In genomic region chr9:58440614-58441013, GRCm38 (mm10) we compare ENCODE assay signal across 14 mouse cellular contexts. TPM values are rescaled to one million over a fixed set of nuclear protein-coding genes. Genes with fewer than 3 reads are reported as not detected.
DNase-seq lines count a peak whose midpoint lies in the region; ATAC-seq lines count a peak whose summit lies in the region.
"Had no signal": no experiment of that assay in that cellular context is flagged by ENCODE, and none has a peak within 500 bp of the region (broad histone marks: within the 10 kb centered on the region; RNA-seq: fewer than 3 reads in every experiment).

No protein-coding gene starts in this region.

- no peak overlapping the region for H3K4me3 ChIP-seq in hindbrain, embryonic 15.5 days
- H3K4me3 ChIP-seq in hindbrain, embryonic 11.5 days (ENCODE audit: low read depth, low read length): no peak overlapping the region
- no peak overlapping the region for H3K4me3 ChIP-seq in kidney, embryonic 16.5 days (ENCODE audit: low read length)
- H3K4me3 ChIP-seq: limb, embryonic 12.5 days; midbrain, embryonic 13.5 days had no signal

- H3K27ac ChIP-seq in hindbrain, embryonic 15.5 days (replicated peaks): peak overlapping the region; percentile 75; the same call in 1 of the 2 replicates
- no peak overlapping the region for H3K27ac ChIP-seq in hindbrain, embryonic 11.5 days (ENCODE audit: low read depth, low read length)
- H3K27ac ChIP-seq in kidney, embryonic 16.5 days (ENCODE audit: low read length): no peak overlapping the region
- H3K27ac ChIP-seq: limb, embryonic 12.5 days had no signal

- no peak overlapping the region for H3K9ac ChIP-seq in hindbrain, embryonic 15.5 days
- H3K9ac ChIP-seq in hindbrain, embryonic 11.5 days (ENCODE audit: low read depth, low read length): no peak overlapping the region
- H3K9ac ChIP-seq in kidney, embryonic 16.5 days (replicated peaks; ENCODE audit: low read length): no peak overlapping the region
- H3K9ac ChIP-seq: limb, embryonic 12.5 days; midbrain, embryonic 13.5 days had no signal

- H3K27me3 ChIP-seq in hindbrain, embryonic 15.5 days: no peaks in the 10 kb centered on the region
- H3K27me3 ChIP-seq in hindbrain, embryonic 11.5 days (ENCODE audit: control insufficient read depth, insufficient read depth, low read length): no peaks in the 10 kb centered on the region
- no peaks in the 10 kb centered on the region for H3K27me3 ChIP-seq in kidney, embryonic 16.5 days (ENCODE audit: insufficient read depth, low read length)
- H3K27me3 ChIP-seq: limb, embryonic 12.5 days; midbrain, embryonic 13.5 days had no signal

- DNase-seq in adrenal gland, adult 2 months: peak; percentile 33
- DNase-seq in adrenal gland, adult (ENCODE audit: inconsistent age in 2 of 2, low spot score in 1 of 2): no peak
- no peak for DNase-seq in hindbrain, embryonic 11.5 days (ENCODE audit: low spot score)
- peak; percentile 68 for DNase-seq in cerebellum, adult 9-11 months
- DNase-seq in heart, postnatal 4 days: peak; percentile 17
- no peak for DNase-seq in embryo, embryonic 11 days
- DNase-seq: right cerebral cortex, postnatal 4 days had no signal

- no peaks in the 10 kb centered on the region for H3K36me3 ChIP-seq in hindbrain, embryonic 15.5 days
- H3K36me3 ChIP-seq in hindbrain, embryonic 11.5 days (ENCODE audit: control insufficient read depth, insufficient read depth, low read length): no peaks in the 10 kb centered on the region
- no peaks in the 10 kb centered on the region for H3K36me3 ChIP-seq in kidney, embryonic 16.5 days (ENCODE audit: insufficient read depth, low read length)
- H3K36me3 ChIP-seq: limb, embryonic 12.5 days; midbrain, embryonic 13.5 days had no signal

- peaks cover 69% of the 10 kb centered on the region for H3K4me1 ChIP-seq in hindbrain, embryonic 15.5 days (replicated peaks)
- H3K4me1 ChIP-seq in hindbrain, embryonic 11.5 days (replicated peaks; ENCODE audit: control insufficient read depth, insufficient read depth, low read length): no peaks in the 10 kb centered on the region
- peaks cover 4% of the 10 kb centered on the region for H3K4me1 ChIP-seq in kidney, embryonic 16.5 days (ENCODE audit: insufficient read depth, low read length)

- no peak for ATAC-seq in hindbrain, embryonic 15.5 days (ENCODE audit: low FRiP score, low read depth)
- no peak for ATAC-seq in hindbrain, embryonic 11.5 days (ENCODE audit: low FRiP score)
- no peak for ATAC-seq in kidney, embryonic 16.5 days (ENCODE audit: low FRiP score, low TSS enrichment)
- ATAC-seq: intestine, postnatal 0 days; midbrain, embryonic 13.5 days had no signal

- no peak overlapping the region for H3K4me2 ChIP-seq in hindbrain, embryonic 15.5 days
- H3K4me2 ChIP-seq in hindbrain, embryonic 11.5 days (replicated peaks; ENCODE audit: low read depth, low read length): no peak overlapping the region
- H3K4me2 ChIP-seq in kidney, embryonic 16.5 days (replicated peaks; ENCODE audit: low read depth, low read length): no peak overlapping the region
- H3K4me2 ChIP-seq: limb, embryonic 12.5 days; midbrain, embryonic 13.5 days had no signal

- no peaks in the 10 kb centered on the region for H3K9me3 ChIP-seq in hindbrain, embryonic 15.5 days
- no peaks in the 10 kb centered on the region for H3K9me3 ChIP-seq in hindbrain, embryonic 11.5 days (ENCODE audit: control insufficient read depth, low read length)
- no peaks in the 10 kb centered on the region for H3K9me3 ChIP-seq in kidney, embryonic 16.5 days (ENCODE audit: low read length)
- H3K9me3 ChIP-seq: limb, embryonic 12.5 days; midbrain, embryonic 13.5 days had no signal

RNA-seq across cellular contexts. Expression of gene Insyn1, which starts 47.8 kb away (rescaled TPM):
- total RNA-seq in adrenal gland, adult 2 months (2021): 10 to 100 TPM in 1 of 2 experiments, 1 to 10 TPM in 1; 8.2 to 11.9 TPM
- polyA plus RNA-seq in adrenal gland, adult 2 months (2012; rRNA removed): 9.2 and 12.7 TPM in 2 replicates
- polyA plus RNA-seq in hindbrain, embryonic 15.5 days (2015; fragmentation: Nextera tagmentation; extraction: Ambion mirVana): 12.9 and 14.5 TPM in 2 replicates
- polyA plus RNA-seq in hindbrain, embryonic 11.5 days (2014; fragmentation: Nextera tagmentation; extraction: Ambion mirVana): 2.3 and 2.6 TPM in 2 replicates
- total RNA-seq in heart, postnatal 4 days (2021): 10 to 100 TPM; 10.9 to 12.6 TPM
- 1.0 and 1.5 TPM in 2 replicates for polyA plus RNA-seq in kidney, embryonic 16.5 days (2015; fragmentation: Nextera tagmentation; extraction: Ambion mirVana)
- total RNA-seq: MEL; neutrophil, adult 5-6 weeks had no signal

Comparison
In these comparisons a context has a peak if more than half of its experiments do, and no peak if none do; other contexts are left out.
1. DNase-seq: peak in adrenal gland, adult 2 months (single experiment), cerebellum, adult 9-11 months (single experiment) and heart, postnatal 4 days (single experiment); none in adrenal gland, adult (0 of 2), hindbrain, embryonic 11.5 days (single experiment) and embryo, embryonic 11 days (single experiment).